ENCODE assay signal across 17 mouse cellular contexts in the genomic region with DNA sequence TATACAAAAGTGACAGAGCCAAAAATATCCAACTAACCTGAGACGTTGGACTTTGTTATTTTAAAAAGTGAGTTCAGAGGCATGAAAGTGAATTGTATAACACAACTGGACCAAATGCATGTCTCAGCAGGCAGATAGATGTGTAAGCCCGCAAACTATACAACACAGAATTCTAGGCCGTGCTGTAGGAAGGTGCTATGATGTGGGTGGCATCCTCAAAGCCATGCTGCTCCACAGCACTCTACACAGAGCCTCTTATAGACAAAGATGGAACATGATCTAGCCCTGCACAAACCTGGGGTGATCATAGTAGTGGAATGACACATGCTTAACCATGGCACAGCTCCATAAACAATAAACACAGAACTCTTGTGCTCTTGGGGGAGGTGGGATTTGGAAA.
"Had no signal": no experiment of that assay in that cellular context is flagged by ENCODE, and none has a peak within 500 bp of the region (broad histone marks: within the 10 kb centered on the region; RNA-seq: fewer than 3 reads in every experiment).

No protein-coding gene starts in this region.

- DNase-seq: gastrocnemius, adult 2 months; gastrocnemius, postnatal 10 days; gastrocnemius, postnatal 25 days; heart, adult 18-20 months; heart, postnatal 10 days; heart, postnatal 4 days; kidney, adult 18-20 months; kidney, adult 8-10 months; kidney, postnatal 14 days; kidney, postnatal 36 days; layer of hippocampus, adult 9-11 months; layer of hippocampus, postnatal 36 days had no signal

- ATAC-seq: hindbrain, embryonic 16.5 days; inflammation-experienced regulatory T-cells, adult 6 months; intestine, embryonic 15.5 days; intestine, postnatal 0 days; liver, embryonic 12.5 days had no signal
